Mouse (Mus musculus): ENCODE results near the gene Duxbl1. TPM values are rescaled to one million over a fixed set of nuclear protein-coding genes. Genes with fewer than 3 reads are reported as not detected.
A peak's percentile ranks its signal among the peaks of the same experiment; 100 is the strongest.
"Not testable (repeated sequence)": the region's sequence is repeated elsewhere in the genome, so short reads cannot be mapped to it uniquely, and the experiment has no call there.

The Duxbl1 gene
- polyA plus RNA-seq (2014; fragmentation: Nextera tagmentation; extraction: Ambion mirVana), result 0.97 and 1.4 TPM in 2 replicates

DNA sequence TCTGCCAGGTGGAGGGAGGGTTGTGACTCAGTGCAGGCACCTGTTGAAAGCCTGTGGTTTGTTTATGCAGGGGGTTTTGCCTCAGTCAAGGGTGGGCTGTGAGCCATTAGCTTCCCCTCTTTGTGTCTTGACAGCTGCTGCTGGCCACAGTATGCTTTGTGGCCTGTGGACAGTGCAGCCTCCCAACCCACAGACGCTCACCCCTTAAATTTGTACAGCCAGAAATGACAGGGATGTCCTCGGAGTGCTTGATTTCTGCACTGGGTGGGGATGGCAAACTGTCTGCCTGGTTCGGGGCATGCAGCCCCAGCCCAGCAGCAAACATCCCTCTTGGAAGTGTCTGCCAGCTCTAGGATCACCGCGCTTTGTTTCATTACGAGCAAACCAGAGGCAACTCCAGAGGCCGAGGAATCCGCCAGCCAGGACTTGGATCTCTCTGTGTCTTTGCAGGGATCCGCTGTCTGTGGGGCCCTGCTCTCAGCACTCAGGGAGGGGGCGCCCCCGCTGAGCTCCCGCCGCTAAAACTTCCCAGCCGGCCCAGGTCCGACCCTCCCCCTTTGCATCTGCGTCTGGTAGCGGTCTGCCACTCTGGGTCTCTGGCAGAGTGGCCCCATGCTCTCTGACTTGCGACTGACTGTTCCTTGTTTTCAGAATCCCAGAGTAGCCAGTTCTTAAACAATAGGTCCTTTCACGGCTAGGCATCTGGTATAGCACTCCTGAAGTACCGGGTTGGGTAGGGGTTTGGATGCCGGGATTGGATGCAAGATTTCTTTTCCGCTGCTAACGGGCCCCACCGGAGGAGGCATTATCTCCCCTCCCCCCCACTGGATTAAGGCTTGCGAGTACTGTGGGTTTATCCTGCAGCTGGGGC is at the start of gene Duxbl1:
TSS of gene Duxbl1 (plus strand) at position 207 of the 871 bp plus-strand sequence.
- H3K36me3 ChIP-seq (ENCODE audit: control insufficient read depth, insufficient read depth, low read length); H3K4me3 ChIP-seq (ENCODE audit: low read depth, low read length); H3K27me3 ChIP-seq (ENCODE audit: control insufficient read depth, insufficient read depth, low read length); H3K9me3 ChIP-seq (ENCODE audit: control insufficient read depth, low read depth, low read length); H3K4me2 ChIP-seq (replicated peaks; ENCODE audit: low read depth, low read length); H3K9ac ChIP-seq (replicated peaks; ENCODE audit: low read depth, low read length); H3K4me1 ChIP-seq (ENCODE audit: control insufficient read depth, insufficient read depth, low read length): not testable (repeated sequence)
- peak; percentile 88; the same call in 1 of the 2 replicates for ATAC-seq (ENCODE audit: insufficient number of reproducible peaks, insufficient read depth, low FRiP score, low read depth)
- no CpG with 5 or more reads among the region's 25 CpGs for whole genome bisulfite sequencing
- H3K27ac ChIP-seq (ENCODE audit: low read length), result peak within 1 kb of the TSS; percentile 67; the same call in 1 of the 2 replicates

DNA sequence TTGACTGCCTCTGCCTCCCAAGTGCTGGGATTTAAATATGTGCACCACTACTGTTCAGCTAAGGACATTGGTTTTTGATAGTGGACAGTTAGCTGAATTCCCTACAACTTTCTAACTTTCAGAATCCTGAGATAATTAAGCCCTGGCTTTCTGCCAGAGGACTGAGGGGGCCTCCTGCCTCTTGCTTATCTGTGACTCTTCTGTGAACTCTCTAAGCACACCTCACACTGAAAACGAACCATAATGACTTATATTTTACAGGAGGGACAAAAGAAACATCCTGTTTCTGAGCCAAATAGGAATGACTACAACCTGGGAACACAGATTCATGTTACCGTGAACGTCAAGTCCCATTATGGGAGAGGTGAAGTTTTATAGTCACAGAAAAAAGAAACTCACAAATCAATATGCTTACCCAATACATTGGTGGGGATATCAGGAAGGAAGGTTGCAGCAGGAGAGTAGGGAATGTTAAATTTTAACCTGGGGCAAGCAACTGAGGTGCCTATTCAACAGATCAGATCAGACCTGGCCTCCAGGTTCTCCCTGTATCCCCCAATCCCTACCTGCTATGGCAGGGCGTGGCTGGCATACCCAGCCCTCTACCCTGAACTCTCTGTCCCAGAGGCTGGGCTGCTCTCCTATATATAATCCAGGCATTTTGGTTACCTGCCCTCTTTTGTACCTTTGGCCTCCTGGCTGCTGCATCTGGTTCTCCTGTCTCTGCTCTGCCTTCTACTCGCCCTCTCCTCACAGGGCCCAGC is 41.3 kb upstream of the Duxbl1 start:
- H3K4me2 ChIP-seq (replicated peaks; ENCODE audit: low read depth, low read length); H3K27me3 ChIP-seq (ENCODE audit: control insufficient read depth, insufficient read depth, low read length); H3K4me3 ChIP-seq (ENCODE audit: low read depth, low read length); H3K9ac ChIP-seq (replicated peaks; ENCODE audit: low read depth, low read length); H3K27ac ChIP-seq (ENCODE audit: low read length); H3K4me1 ChIP-seq (ENCODE audit: control insufficient read depth, insufficient read depth, low read length); H3K9me3 ChIP-seq (ENCODE audit: control insufficient read depth, low read depth, low read length); H3K36me3 ChIP-seq (ENCODE audit: control insufficient read depth, insufficient read depth, low read length): not testable (repeated sequence)
- 0 out of 2 replicates have a peak, but pooled peaks have one; percentile 63 for ATAC-seq (ENCODE audit: insufficient number of reproducible peaks, insufficient read depth, low FRiP score, low read depth)
- WGBS, result no CpG with 5 or more reads among the region's 5 CpGs

DNA sequence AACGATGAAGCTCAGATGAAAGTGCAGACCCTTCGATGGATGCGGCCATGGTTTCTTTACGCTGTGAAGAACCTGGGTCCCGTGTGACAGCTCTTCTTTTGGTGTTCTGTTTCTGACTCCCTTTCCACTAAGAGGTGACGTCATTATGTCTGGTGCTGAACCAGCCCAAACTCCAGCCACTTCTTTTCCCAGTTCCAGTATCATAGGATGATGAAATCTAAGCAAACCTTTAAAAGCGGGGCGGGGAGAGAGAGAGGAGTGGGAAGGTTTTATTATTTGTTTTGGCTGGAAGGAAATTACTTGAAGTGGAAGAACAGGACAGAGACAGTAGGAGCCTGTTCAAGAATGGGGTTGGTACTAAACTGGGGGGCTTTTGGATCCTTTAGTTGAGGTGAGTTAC is 40.4 kb upstream of the Duxbl1 start, which contains the start of gene Cphx1:
TSS of gene Cphx1 (plus strand) at position 301 of the 400 bp plus-strand sequence.
- H3K9ac ChIP-seq (replicated peaks; ENCODE audit: low read depth, low read length); ATAC-seq (ENCODE audit: insufficient number of reproducible peaks, insufficient read depth, low FRiP score, low read depth); H3K4me3 ChIP-seq (ENCODE audit: low read depth, low read length); H3K27ac ChIP-seq (ENCODE audit: low read length); H3K4me1 ChIP-seq (ENCODE audit: control insufficient read depth, insufficient read depth, low read length); H3K9me3 ChIP-seq (ENCODE audit: control insufficient read depth, low read depth, low read length); H3K36me3 ChIP-seq (ENCODE audit: control insufficient read depth, insufficient read depth, low read length); H3K27me3 ChIP-seq (ENCODE audit: control insufficient read depth, insufficient read depth, low read length); H3K4me2 ChIP-seq (replicated peaks; ENCODE audit: low read depth, low read length): not testable (repeated sequence)
- no CpG with 5 or more reads among the region's 8 CpGs for whole genome bisulfite sequencing

DNA sequence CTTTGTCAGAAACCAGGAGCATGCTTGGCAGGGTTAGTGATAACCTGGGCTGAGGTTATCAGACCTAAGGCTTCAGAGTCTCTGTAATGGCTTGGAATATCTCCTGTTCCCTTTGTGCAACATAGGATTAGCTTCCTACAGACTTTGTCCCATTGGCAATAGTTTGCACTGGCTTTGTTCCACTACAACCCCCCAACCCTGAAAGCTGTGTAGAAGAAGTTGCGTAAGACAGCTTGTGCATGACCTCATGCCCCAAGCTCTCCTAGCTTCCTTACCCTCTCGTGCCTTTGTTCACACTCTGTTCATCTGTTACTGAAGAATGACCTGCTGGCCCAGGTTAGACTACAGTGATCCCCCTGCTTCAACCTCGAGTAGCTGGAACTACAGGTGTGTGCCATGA is 20.5 kb upstream of the Duxbl1 start:
- H3K36me3 ChIP-seq (ENCODE audit: control insufficient read depth, insufficient read depth, low read length); H3K4me2 ChIP-seq (replicated peaks; ENCODE audit: low read depth, low read length); H3K27ac ChIP-seq (ENCODE audit: low read length); H3K27me3 ChIP-seq (ENCODE audit: control insufficient read depth, insufficient read depth, low read length); H3K4me3 ChIP-seq (ENCODE audit: low read depth, low read length); H3K4me1 ChIP-seq (ENCODE audit: control insufficient read depth, insufficient read depth, low read length); H3K9ac ChIP-seq (replicated peaks; ENCODE audit: low read depth, low read length); ATAC-seq (ENCODE audit: insufficient number of reproducible peaks, insufficient read depth, low FRiP score, low read depth); H3K9me3 ChIP-seq (ENCODE audit: control insufficient read depth, low read depth, low read length): not testable (repeated sequence)
- no CpG with 5 or more reads among the region's 3 CpGs for WGBS

DNA sequence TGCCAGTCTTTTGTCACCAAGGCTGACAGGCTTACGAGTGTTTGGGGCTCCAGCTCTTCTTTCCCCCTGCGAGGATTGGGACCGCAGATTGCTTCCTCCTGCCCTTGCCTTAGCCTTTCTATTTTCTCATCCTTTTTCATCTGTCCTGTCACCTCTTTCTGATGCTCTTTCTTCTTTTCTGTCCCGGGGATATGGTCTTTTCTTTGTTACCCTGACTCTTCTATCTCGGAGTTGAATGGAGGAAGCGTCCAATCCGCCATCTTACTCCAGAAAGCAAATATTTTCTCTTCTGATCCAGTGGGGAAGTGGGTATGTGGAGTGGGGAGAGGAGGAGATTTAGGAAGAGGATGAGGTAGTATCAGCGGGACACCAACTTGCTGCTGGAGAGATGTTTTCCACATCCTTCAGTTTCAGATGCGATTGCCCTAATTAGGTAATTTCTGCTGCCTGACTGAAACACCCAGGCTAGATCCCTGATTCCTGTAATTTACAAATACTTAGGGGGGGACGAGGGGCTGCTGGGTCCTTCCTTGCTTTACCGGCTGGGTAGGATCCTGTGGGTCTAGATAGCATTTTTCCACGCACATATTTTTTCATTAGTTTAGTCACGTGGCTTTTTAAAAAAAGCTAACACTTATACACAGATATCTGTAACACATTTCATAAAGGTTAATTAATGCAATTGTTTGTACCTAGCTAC is 1.0 kb downstream of the Duxbl1 start:
- H3K27me3 ChIP-seq (ENCODE audit: control insufficient read depth, insufficient read depth, low read length); H3K36me3 ChIP-seq (ENCODE audit: control insufficient read depth, insufficient read depth, low read length); H3K4me3 ChIP-seq (ENCODE audit: low read depth, low read length); H3K4me1 ChIP-seq (ENCODE audit: control insufficient read depth, insufficient read depth, low read length); H3K4me2 ChIP-seq (replicated peaks; ENCODE audit: low read depth, low read length); ATAC-seq (ENCODE audit: insufficient number of reproducible peaks, insufficient read depth, low FRiP score, low read depth); H3K9ac ChIP-seq (replicated peaks; ENCODE audit: low read depth, low read length); H3K9me3 ChIP-seq (ENCODE audit: control insufficient read depth, low read depth, low read length): not testable (repeated sequence)
- H3K27ac ChIP-seq (ENCODE audit: low read length), result peak overlapping the region; percentile 67; the same call in 1 of the 2 replicates
- under 1% methylated on average over 6 of the region's 13 CpGs for WGBS

DNA sequence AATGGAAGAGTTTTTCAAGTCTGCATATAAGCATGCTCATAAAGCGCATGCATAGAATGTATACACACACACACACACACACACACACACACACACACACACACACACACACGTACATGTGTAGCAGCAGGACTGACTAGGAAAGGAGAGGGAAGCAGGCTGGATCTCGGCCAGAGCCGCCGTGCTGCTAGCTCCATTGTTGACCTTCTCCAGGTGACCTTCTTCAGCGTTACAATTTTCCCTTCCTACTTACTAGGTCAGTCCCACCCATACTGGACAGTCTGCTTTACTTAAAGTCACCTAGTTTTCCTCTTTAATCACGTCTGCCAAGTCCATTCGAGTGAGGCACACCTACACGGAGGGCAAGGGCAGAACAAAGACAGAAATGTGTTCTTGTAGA is 3.5 kb downstream of the Duxbl1 start:
- not testable (repeated sequence) for H3K27me3 ChIP-seq (ENCODE audit: control insufficient read depth, insufficient read depth, low read length); H3K4me2 ChIP-seq (replicated peaks; ENCODE audit: low read depth, low read length); H3K27ac ChIP-seq (ENCODE audit: low read length); H3K4me1 ChIP-seq (ENCODE audit: control insufficient read depth, insufficient read depth, low read length); H3K4me3 ChIP-seq (ENCODE audit: low read depth, low read length); ATAC-seq (ENCODE audit: insufficient number of reproducible peaks, insufficient read depth, low FRiP score, low read depth); H3K9ac ChIP-seq (replicated peaks; ENCODE audit: low read depth, low read length); H3K9me3 ChIP-seq (ENCODE audit: control insufficient read depth, low read depth, low read length); H3K36me3 ChIP-seq (ENCODE audit: control insufficient read depth, insufficient read depth, low read length)
- 26% methylated on average over 5 of the region's 9 CpGs for WGBS

DNA sequence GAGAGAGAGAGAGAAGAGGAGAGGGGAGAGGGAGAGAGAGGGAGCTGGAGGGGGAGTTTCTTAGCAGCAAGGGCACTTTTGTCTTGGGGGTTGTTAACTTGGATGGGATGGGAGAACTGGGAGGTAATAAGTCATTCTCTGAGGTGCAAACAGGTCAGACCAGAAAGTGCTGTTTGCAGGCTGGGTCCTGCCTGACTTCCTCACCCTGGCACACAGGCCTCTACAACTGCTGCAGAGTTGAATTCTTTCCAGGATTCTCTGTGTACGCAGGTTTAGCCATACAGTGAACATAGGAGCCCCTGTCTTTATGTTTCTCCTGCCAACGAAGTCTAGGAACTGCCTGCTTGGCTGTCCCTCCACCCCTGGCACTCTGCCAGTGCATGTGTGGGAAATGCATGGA is 29.1 kb downstream of the Duxbl1 start:
- not testable (repeated sequence) for H3K9ac ChIP-seq (replicated peaks; ENCODE audit: low read depth, low read length); H3K36me3 ChIP-seq (ENCODE audit: control insufficient read depth, insufficient read depth, low read length); H3K27me3 ChIP-seq (ENCODE audit: control insufficient read depth, insufficient read depth, low read length); H3K4me3 ChIP-seq (ENCODE audit: low read depth, low read length); H3K4me2 ChIP-seq (replicated peaks; ENCODE audit: low read depth, low read length); H3K4me1 ChIP-seq (ENCODE audit: control insufficient read depth, insufficient read depth, low read length); H3K27ac ChIP-seq (ENCODE audit: low read length); H3K9me3 ChIP-seq (ENCODE audit: control insufficient read depth, low read depth, low read length); ATAC-seq (ENCODE audit: insufficient number of reproducible peaks, insufficient read depth, low FRiP score, low read depth)
- WGBS, result no CpG with 5 or more reads among the region's 2 CpGs

DNA sequence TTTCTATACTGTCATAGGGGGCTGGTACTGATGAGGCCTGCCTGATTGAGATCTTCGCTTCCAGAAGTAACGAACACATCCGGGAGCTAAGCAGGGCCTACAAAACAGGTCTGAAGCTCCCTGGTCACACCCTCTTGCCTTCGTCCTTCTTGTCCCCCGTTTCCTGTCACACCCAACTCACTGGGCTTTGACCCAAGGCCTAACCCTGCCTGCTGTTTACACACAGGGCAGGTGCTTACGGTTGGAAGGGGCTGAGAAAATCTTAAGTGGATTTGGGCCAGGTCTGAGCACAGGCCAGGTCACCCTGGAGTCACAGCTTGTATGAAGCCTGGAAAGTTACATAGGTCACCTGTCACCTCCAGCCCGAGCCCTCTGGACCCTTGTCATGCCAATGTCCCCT is 38.0 kb downstream of the Duxbl1 start:
- not testable (repeated sequence) for H3K4me1 ChIP-seq (ENCODE audit: control insufficient read depth, insufficient read depth, low read length); H3K27ac ChIP-seq (ENCODE audit: low read length); H3K4me2 ChIP-seq (replicated peaks; ENCODE audit: low read depth, low read length); H3K36me3 ChIP-seq (ENCODE audit: control insufficient read depth, insufficient read depth, low read length); ATAC-seq (ENCODE audit: insufficient number of reproducible peaks, insufficient read depth, low FRiP score, low read depth); H3K9ac ChIP-seq (replicated peaks; ENCODE audit: low read depth, low read length); H3K4me3 ChIP-seq (ENCODE audit: low read depth, low read length); H3K27me3 ChIP-seq (ENCODE audit: control insufficient read depth, insufficient read depth, low read length); H3K9me3 ChIP-seq (ENCODE audit: control insufficient read depth, low read depth, low read length)
- WGBS, result no CpG with 5 or more reads among the region's 7 CpGs
